Mouse (Mus musculus): ENCODE data around the gene Gpr39. TPM values are rescaled to one million over a fixed set of nuclear protein-coding genes. Genes with fewer than 3 reads are reported as not detected.

Gpr39 gene
- polyA plus RNA-seq, 1 experiment, result 7.6 TPM

GRCm38 (mm10) chr1:125663104-125663503 lies 13.7 kb upstream of the Gpr39 start:
- Histone ChIP-seq H3K4me3 (ENCODE audit: insufficient read depth, poor library complexity, severe bottlenecking) (no peak overlapping the region), H3K36me3 (ENCODE audit: control insufficient read depth, insufficient read depth) (peaks cover 3% of the 10 kb centered on the region), H3K27me3 (ENCODE audit: control insufficient read depth, insufficient read depth, insufficient read length) (no peaks in the 10 kb centered on the region), H3K79me2 (ENCODE audit: control insufficient read depth, insufficient read depth) (no peaks in the 10 kb centered on the region), H3ac (ENCODE audit: control insufficient read depth, insufficient read length, low read depth) (no peak overlapping the region), H3K79me3 (ENCODE audit: low read depth) (no peaks in the 10 kb centered on the region)
- TF ChIP-seq CEBPB (IDR thresholded peaks at IDR 0.05; ENCODE audit: low read depth) (peak; percentile 82), MAX (IDR thresholded peaks at IDR 0.05) (no peak)

- TF ChIP-seq MYOD1 (IDR thresholded peaks at IDR 0.05; ENCODE audit: control insufficient read depth, insufficient read length, low read depth) (peak; percentile 81), USF1 (IDR thresholded peaks at IDR 0.05; ENCODE audit: low read depth) (no peak), CEBPB (IDR thresholded peaks at IDR 0.05; ENCODE audit: low read depth) (peak; percentile 83), CTCF (IDR thresholded peaks at IDR 0.05; ENCODE audit: control insufficient read depth, insufficient read depth, insufficient read length) (no peak), MYOG (IDR thresholded peaks at IDR 0.05; ENCODE audit: control insufficient read depth, extremely low read depth, insufficient read length) (no peak), MAX (IDR thresholded peaks at IDR 0.05) (peak; percentile 55), FOSL1 (IDR thresholded peaks at IDR 0.05; ENCODE audit: insufficient read depth, low read length, poor library complexity, severe bottlenecking) (peak; percentile 49)
- Histone ChIP-seq H3K27me3 (ENCODE audit: control insufficient read depth, insufficient read depth, insufficient read length) (no peaks in the 10 kb centered on the region), H3ac (ENCODE audit: control insufficient read depth, insufficient read length, low read depth) (no peak overlapping the region), H3K36me3 (ENCODE audit: control insufficient read depth, insufficient read depth) (peaks cover 3% of the 10 kb centered on the region), H3K79me3 (ENCODE audit: low read depth) (no peaks in the 10 kb centered on the region), H3K4me3 (ENCODE audit: insufficient read depth, poor library complexity, severe bottlenecking) (no peak overlapping the region), H3K79me2 (ENCODE audit: control insufficient read depth, insufficient read depth) (no peaks in the 10 kb centered on the region)
Observed at GRCm38 (mm10) chr1:125665127-125665637, 11.6 kb upstream of the Gpr39 start.

GRCm38 (mm10) chr1:125669035-125669434 lies 7.8 kb upstream of the Gpr39 start:
- Histone ChIP-seq H3K79me3 (ENCODE audit: low read depth) (no peaks in the 10 kb centered on the region), H3K36me3 (ENCODE audit: control insufficient read depth, insufficient read depth) (peaks cover 3% of the 10 kb centered on the region), H3ac (ENCODE audit: control insufficient read depth, insufficient read length, low read depth) (no peak overlapping the region), H3K4me3 (ENCODE audit: insufficient read depth, poor library complexity, severe bottlenecking) (no peak overlapping the region), H3K27me3 (ENCODE audit: control insufficient read depth, insufficient read depth, insufficient read length) (no peaks in the 10 kb centered on the region), H3K79me2 (ENCODE audit: control insufficient read depth, insufficient read depth) (no peaks in the 10 kb centered on the region)
- TF ChIP-seq CEBPB (IDR thresholded peaks at IDR 0.05; ENCODE audit: low read depth), result no peak
- TF ChIP-seq FOSL1 (IDR thresholded peaks at IDR 0.05; ENCODE audit: insufficient read depth, low read length, poor library complexity, severe bottlenecking), result no peak
- TF ChIP-seq USF1 (IDR thresholded peaks at IDR 0.05; ENCODE audit: low read depth), result no peak
- peak; percentile 6 for TF ChIP-seq CTCF (IDR thresholded peaks at IDR 0.05; ENCODE audit: control insufficient read depth, insufficient read depth, insufficient read length)
- no peak for TF ChIP-seq MYOG (IDR thresholded peaks at IDR 0.05; ENCODE audit: control insufficient read depth, extremely low read depth, insufficient read length)
- TF ChIP-seq MYOD1 (IDR thresholded peaks at IDR 0.05; ENCODE audit: control insufficient read depth, insufficient read length, low read depth), result peak; percentile 9
- no peak for TF ChIP-seq MAX (IDR thresholded peaks at IDR 0.05)

GRCm38 (mm10) chr1:125675186-125675585 lies 1.6 kb upstream of the Gpr39 start:
- Histone ChIP-seq H3K4me3 (ENCODE audit: insufficient read depth, poor library complexity, severe bottlenecking) (no peak overlapping the region), H3K79me3 (ENCODE audit: low read depth) (peaks cover 11% of the 10 kb centered on the region), H3K27me3 (ENCODE audit: control insufficient read depth, insufficient read depth, insufficient read length) (no peaks in the 10 kb centered on the region), H3ac (ENCODE audit: control insufficient read depth, insufficient read length, low read depth) (no peak overlapping the region), H3K36me3 (ENCODE audit: control insufficient read depth, insufficient read depth) (no peaks in the 10 kb centered on the region), H3K79me2 (ENCODE audit: control insufficient read depth, insufficient read depth) (peaks cover 29% of the 10 kb centered on the region)
- TF ChIP-seq USF1 (IDR thresholded peaks at IDR 0.05; ENCODE audit: low read depth) (no peak), MYOD1 (IDR thresholded peaks at IDR 0.05; ENCODE audit: control insufficient read depth, insufficient read length, low read depth) (no peak), MAX (IDR thresholded peaks at IDR 0.05) (no peak), CEBPB (IDR thresholded peaks at IDR 0.05; ENCODE audit: low read depth) (no peak), FOSL1 (IDR thresholded peaks at IDR 0.05; ENCODE audit: insufficient read depth, low read length, poor library complexity, severe bottlenecking) (no peak), MYOG (IDR thresholded peaks at IDR 0.05; ENCODE audit: control insufficient read depth, extremely low read depth, insufficient read length) (no peak), CTCF (IDR thresholded peaks at IDR 0.05; ENCODE audit: control insufficient read depth, insufficient read depth, insufficient read length) (no peak)

- Histone ChIP-seq H3K36me3 (ENCODE audit: control insufficient read depth, insufficient read depth) (no peaks in the 10 kb centered on the region), H3K79me2 (ENCODE audit: control insufficient read depth, insufficient read depth) (peaks cover 48% of the 10 kb centered on the region), H3ac (ENCODE audit: control insufficient read depth, insufficient read length, low read depth) (no peak overlapping the region), H3K27me3 (ENCODE audit: control insufficient read depth, insufficient read depth, insufficient read length) (no peaks in the 10 kb centered on the region), H3K4me3 (ENCODE audit: insufficient read depth, poor library complexity, severe bottlenecking) (peak overlapping the region; percentile 23), H3K79me3 (ENCODE audit: low read depth) (peaks cover 24% of the 10 kb centered on the region)
- no peak for TF ChIP-seq MYOD1 (IDR thresholded peaks at IDR 0.05; ENCODE audit: control insufficient read depth, insufficient read length, low read depth)
- peak; percentile 34 for TF ChIP-seq CTCF (IDR thresholded peaks at IDR 0.05; ENCODE audit: control insufficient read depth, insufficient read depth, insufficient read length)
- TF ChIP-seq USF1 (IDR thresholded peaks at IDR 0.05; ENCODE audit: low read depth), result peak; percentile 75
Observed at GRCm38 (mm10) chr1:125677286-125677685, 491 bp downstream of the Gpr39 start.

GRCm38 (mm10) chr1:125679522-125680077 lies 2.8 kb downstream of the Gpr39 start:
- Histone ChIP-seq H3K27me3 (ENCODE audit: control insufficient read depth, insufficient read depth, insufficient read length) (no peaks in the 10 kb centered on the region), H3K79me2 (ENCODE audit: control insufficient read depth, insufficient read depth) (peaks cover 71% of the 10 kb centered on the region), H3K79me3 (ENCODE audit: low read depth) (peaks cover 31% of the 10 kb centered on the region), H3K36me3 (ENCODE audit: control insufficient read depth, insufficient read depth) (no peaks in the 10 kb centered on the region), H3ac (ENCODE audit: control insufficient read depth, insufficient read length, low read depth) (no peak overlapping the region), H3K4me3 (ENCODE audit: insufficient read depth, poor library complexity, severe bottlenecking) (peak overlapping the region; percentile 23)
- TF ChIP-seq CTCF (IDR thresholded peaks at IDR 0.05; ENCODE audit: control insufficient read depth, insufficient read depth, insufficient read length), result no peak
- no peak for TF ChIP-seq CEBPB (IDR thresholded peaks at IDR 0.05; ENCODE audit: low read depth)
- TF ChIP-seq USF1 (IDR thresholded peaks at IDR 0.05; ENCODE audit: low read depth), result no peak
- TF ChIP-seq MAX (IDR thresholded peaks at IDR 0.05), result no peak
- no peak for TF ChIP-seq MYOG (IDR thresholded peaks at IDR 0.05; ENCODE audit: control insufficient read depth, extremely low read depth, insufficient read length)
- TF ChIP-seq MYOD1 (IDR thresholded peaks at IDR 0.05; ENCODE audit: control insufficient read depth, insufficient read length, low read depth), result no peak
